Mouse (Mus musculus): ENCODE measurements at regions not wholly inside any gene's neighbourhood (a gene's known extent, or its start where the extent isn't known, plus 50 kb on each side); places are given as distances from the start of the nearest gene placed in this dataset.

GRCm38 (mm10) chr14:99696301-99696700 is 397.8 kb downstream of the Klf5 start:
- peak; percentile 40 for TF ChIP-seq CTCF (IDR thresholded peaks at IDR 0.05; ENCODE audit: low read depth)
- TF ChIP-seq EP300 (optimal IDR thresholded peaks at IDR 0.05) = no peak
